Mouse (Mus musculus): ENCODE results near the gene Dmpk.

- TF ChIP-seq CTCF (IDR thresholded peaks at IDR 0.05; ENCODE audit: low read depth) = no peak
- no peak for TF ChIP-seq EP300 (IDR thresholded peaks at IDR 0.05; ENCODE audit: low read depth)
Measured at GRCm38 (mm10) chr7:19136673-19137334, 53.2 kb downstream of the Dmpk start.

Data from liver, postnatal 0 days (tissue).